Mouse (Mus musculus): ENCODE measurements around the gene Rhobtb1. TPM values are rescaled to one million over a fixed set of nuclear protein-coding genes. Genes with fewer than 3 reads are reported as not detected.

Gene Rhobtb1
- total and polyA plus RNA-seq, 2 experiments from 2014 or later: 29.9 to 38.4 TPM

- Histone ChIP-seq H3K4me3 (ENCODE audit: low read depth, low read length) (no peak overlapping the region), H3K4me1 (ENCODE audit: control insufficient read depth, insufficient read depth) (no peaks in the 10 kb centered on the region), H3K27me3 (ENCODE audit: control insufficient read depth, insufficient read depth, low read length) (no peaks in the 10 kb centered on the region), H3K27ac (ENCODE audit: low read depth) (no peak overlapping the region), H3K9ac (replicated peaks; ENCODE audit: low read depth, low read length) (no peak overlapping the region), H3K36me3 (replicated peaks; ENCODE audit: control insufficient read depth, insufficient read depth, low read length) (no peaks in the 10 kb centered on the region), H3K9me3 (replicated peaks; ENCODE audit: control insufficient read depth, low read length) (no peaks in the 10 kb centered on the region), H3K4me2 (ENCODE audit: low read depth, low read length) (no peak overlapping the region)
- TF ChIP-seq CTCF (IDR thresholded peaks at IDR 0.05; ENCODE audit: low read depth) (no peak), EP300 (IDR thresholded peaks at IDR 0.05; ENCODE audit: low read depth) (no peak)
- WGBS: 83% methylated on average over 3 of the region's 3 CpGs
- no peak for ATAC-seq (ENCODE audit: insufficient read depth, low read depth)
- no peak for DNase-seq (ENCODE audit: low spot score)
These were observed 153.6 kb downstream of the Rhobtb1 start for GRCm38 (mm10) chr10:69304819-69305218.

GRCm38 (mm10) chr10:69305600-69305999 is 154.4 kb downstream of the Rhobtb1 start:
- WGBS: 41% methylated on average over 7 of the region's 7 CpGs
- DNase-seq (ENCODE audit: low spot score): no peak
- H3K9ac ChIP-seq (replicated peaks; ENCODE audit: low read depth, low read length): no peak overlapping the region

GRCm38 (mm10) chr10:69306205-69306604 is 155.0 kb downstream of the Rhobtb1 start:
- WGBS: 43% methylated on average over 14 of the region's 14 CpGs
- no peaks in the 10 kb centered on the region for H3K27me3 ChIP-seq (ENCODE audit: control insufficient read depth, insufficient read depth, low read length)
- ATAC-seq (ENCODE audit: insufficient read depth, low read depth) (no peak), DNase-seq (ENCODE audit: low spot score) (no peak)
- H3K9me3 ChIP-seq (replicated peaks; ENCODE audit: control insufficient read depth, low read length): no peaks in the 10 kb centered on the region
- H3K9ac ChIP-seq (replicated peaks; ENCODE audit: low read depth, low read length): no peak overlapping the region
- H3K4me2 ChIP-seq (ENCODE audit: low read depth, low read length): no peak overlapping the region
- no peak overlapping the region for H3K27ac ChIP-seq (ENCODE audit: low read depth)
- TF ChIP-seq CTCF (IDR thresholded peaks at IDR 0.05; ENCODE audit: low read depth) (peak; percentile 74), EP300 (IDR thresholded peaks at IDR 0.05; ENCODE audit: low read depth) (no peak)
- no peaks in the 10 kb centered on the region for H3K4me1 ChIP-seq (ENCODE audit: control insufficient read depth, insufficient read depth)
- H3K4me3 ChIP-seq (ENCODE audit: low read depth, low read length): no peak overlapping the region
- H3K36me3 ChIP-seq (replicated peaks; ENCODE audit: control insufficient read depth, insufficient read depth, low read length): no peaks in the 10 kb centered on the region

More at GRCm38 (mm10) chr10:69305600-69305999, 154.4 kb downstream of the Rhobtb1 start:
- no peaks in the 10 kb centered on the region for H3K27me3 ChIP-seq (ENCODE audit: control insufficient read depth, insufficient read depth, low read length)
- no peaks in the 10 kb centered on the region for H3K4me1 ChIP-seq (ENCODE audit: control insufficient read depth, insufficient read depth)
- no peak for ATAC-seq (ENCODE audit: insufficient read depth, low read depth)
- no peak overlapping the region for H3K4me2 ChIP-seq (ENCODE audit: low read depth, low read length)
- no peak overlapping the region for H3K27ac ChIP-seq (ENCODE audit: low read depth)
- no peak overlapping the region for H3K4me3 ChIP-seq (ENCODE audit: low read depth, low read length)
- no peaks in the 10 kb centered on the region for H3K9me3 ChIP-seq (replicated peaks; ENCODE audit: control insufficient read depth, low read length)
- H3K36me3 ChIP-seq (replicated peaks; ENCODE audit: control insufficient read depth, insufficient read depth, low read length): no peaks in the 10 kb centered on the region
- TF ChIP-seq EP300 (IDR thresholded peaks at IDR 0.05; ENCODE audit: low read depth) (no peak), CTCF (IDR thresholded peaks at IDR 0.05; ENCODE audit: low read depth) (no peak)

GRCm38 (mm10) chr10:69307067-69307466 is 155.8 kb downstream of the Rhobtb1 start:
- Histone ChIP-seq H3K4me2 (ENCODE audit: low read depth, low read length) (no peak overlapping the region), H3K4me3 (ENCODE audit: low read depth, low read length) (no peak overlapping the region), H3K9ac (replicated peaks; ENCODE audit: low read depth, low read length) (no peak overlapping the region), H3K27ac (ENCODE audit: low read depth) (no peak overlapping the region), H3K9me3 (replicated peaks; ENCODE audit: control insufficient read depth, low read length) (no peaks in the 10 kb centered on the region), H3K4me1 (ENCODE audit: control insufficient read depth, insufficient read depth) (no peaks in the 10 kb centered on the region), H3K27me3 (ENCODE audit: control insufficient read depth, insufficient read depth, low read length) (no peaks in the 10 kb centered on the region), H3K36me3 (replicated peaks; ENCODE audit: control insufficient read depth, insufficient read depth, low read length) (no peaks in the 10 kb centered on the region)
- no peak for TF ChIP-seq EP300 (IDR thresholded peaks at IDR 0.05; ENCODE audit: low read depth)
- peak; percentile 97 for TF ChIP-seq CTCF (IDR thresholded peaks at IDR 0.05; ENCODE audit: low read depth)
- peak; percentile 56; the same call in 1 of the 2 replicates for ATAC-seq (ENCODE audit: insufficient read depth, low read depth)
- WGBS: 38% methylated on average over 5 of the region's 5 CpGs
- peak; percentile 61 for DNase-seq (ENCODE audit: low spot score)

- Histone ChIP-seq H3K36me3 (replicated peaks; ENCODE audit: control insufficient read depth, insufficient read depth, low read length) (no peaks in the 10 kb centered on the region), H3K27me3 (ENCODE audit: control insufficient read depth, insufficient read depth, low read length) (no peaks in the 10 kb centered on the region), H3K9me3 (replicated peaks; ENCODE audit: control insufficient read depth, low read length) (no peaks in the 10 kb centered on the region), H3K4me3 (ENCODE audit: low read depth, low read length) (no peak overlapping the region), H3K4me1 (ENCODE audit: control insufficient read depth, insufficient read depth) (no peaks in the 10 kb centered on the region), H3K27ac (ENCODE audit: low read depth) (no peak overlapping the region), H3K4me2 (ENCODE audit: low read depth, low read length) (no peak overlapping the region), H3K9ac (replicated peaks; ENCODE audit: low read depth, low read length) (no peak overlapping the region)
- DNase-seq (ENCODE audit: low spot score): no peak
- TF ChIP-seq CTCF (IDR thresholded peaks at IDR 0.05; ENCODE audit: low read depth): no peak
- no peak for TF ChIP-seq EP300 (IDR thresholded peaks at IDR 0.05; ENCODE audit: low read depth)
- WGBS: 59% methylated on average over 5 of the region's 5 CpGs
- no peak for ATAC-seq (ENCODE audit: insufficient read depth, low read depth)
These were observed 157.9 kb downstream of the Rhobtb1 start for GRCm38 (mm10) chr10:69309109-69309508.

GRCm38 (mm10) chr10:69311867-69312266 is 160.6 kb downstream of the Rhobtb1 start:
- Histone ChIP-seq H3K9me3 (replicated peaks; ENCODE audit: control insufficient read depth, low read length) (no peaks in the 10 kb centered on the region), H3K27me3 (ENCODE audit: control insufficient read depth, insufficient read depth, low read length) (no peaks in the 10 kb centered on the region), H3K4me3 (ENCODE audit: low read depth, low read length) (no peak overlapping the region), H3K4me1 (ENCODE audit: control insufficient read depth, insufficient read depth) (no peaks in the 10 kb centered on the region), H3K9ac (replicated peaks; ENCODE audit: low read depth, low read length) (no peak overlapping the region), H3K4me2 (ENCODE audit: low read depth, low read length) (no peak overlapping the region), H3K36me3 (replicated peaks; ENCODE audit: control insufficient read depth, insufficient read depth, low read length) (no peaks in the 10 kb centered on the region), H3K27ac (ENCODE audit: low read depth) (no peak overlapping the region)
- 72% methylated on average over 16 of the region's 16 CpGs for WGBS
- TF ChIP-seq CTCF (IDR thresholded peaks at IDR 0.05; ENCODE audit: low read depth) (no peak), EP300 (IDR thresholded peaks at IDR 0.05; ENCODE audit: low read depth) (no peak)
- ATAC-seq (ENCODE audit: insufficient read depth, low read depth): no peak
- DNase-seq (ENCODE audit: low spot score): no peak
